Mouse (Mus musculus) kidney, adult 18-20 months (tissue): ENCODE results near the gene Nr4a3.

ENCODE experiments used
- DNase-seq: peaks from one replicate; pipeline ENCODE4 v3.0.0; 2021

Gene Nr4a3

DNA sequence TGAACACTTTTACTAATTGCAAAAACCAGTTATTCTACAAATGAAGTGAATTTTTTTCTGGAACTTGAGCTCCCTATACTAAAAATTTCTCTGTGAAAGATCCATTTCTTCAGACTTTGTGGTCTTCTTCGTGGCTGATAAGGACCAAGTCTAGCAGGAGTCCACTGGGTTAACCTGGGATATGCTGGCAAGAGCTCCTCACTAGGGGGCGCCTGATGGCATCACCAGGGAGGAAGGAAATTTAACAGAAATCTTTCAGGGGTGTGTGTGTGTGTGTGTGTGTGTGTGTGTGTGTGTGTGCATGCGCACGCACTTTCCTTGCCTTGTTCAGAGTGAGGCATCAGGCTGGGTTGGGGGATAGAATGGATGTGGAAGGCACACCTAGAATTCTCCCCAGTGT lies 71.2 kb downstream of the Nr4a3 start:
- DNase-seq, result peak; percentile 43

DNA sequence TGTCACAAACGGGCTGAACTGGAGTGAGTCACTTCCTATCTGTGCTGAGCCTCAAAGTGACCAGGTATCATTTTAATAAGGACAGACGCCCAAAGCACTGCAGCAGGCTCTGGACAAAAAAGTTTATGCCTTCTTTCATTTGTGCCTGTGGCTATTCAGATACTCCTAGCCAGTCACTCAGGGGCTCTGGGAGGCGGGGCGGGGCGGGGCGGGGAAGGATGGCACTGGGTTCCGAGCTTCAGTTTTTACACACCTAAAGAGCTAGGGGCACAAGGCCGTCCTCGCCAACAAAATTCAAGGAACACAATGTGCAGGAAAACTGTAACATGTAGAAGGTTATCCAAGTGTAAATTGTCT lies 79.4 kb downstream of the Nr4a3 start:
- DNase-seq, result no peak

DNA sequence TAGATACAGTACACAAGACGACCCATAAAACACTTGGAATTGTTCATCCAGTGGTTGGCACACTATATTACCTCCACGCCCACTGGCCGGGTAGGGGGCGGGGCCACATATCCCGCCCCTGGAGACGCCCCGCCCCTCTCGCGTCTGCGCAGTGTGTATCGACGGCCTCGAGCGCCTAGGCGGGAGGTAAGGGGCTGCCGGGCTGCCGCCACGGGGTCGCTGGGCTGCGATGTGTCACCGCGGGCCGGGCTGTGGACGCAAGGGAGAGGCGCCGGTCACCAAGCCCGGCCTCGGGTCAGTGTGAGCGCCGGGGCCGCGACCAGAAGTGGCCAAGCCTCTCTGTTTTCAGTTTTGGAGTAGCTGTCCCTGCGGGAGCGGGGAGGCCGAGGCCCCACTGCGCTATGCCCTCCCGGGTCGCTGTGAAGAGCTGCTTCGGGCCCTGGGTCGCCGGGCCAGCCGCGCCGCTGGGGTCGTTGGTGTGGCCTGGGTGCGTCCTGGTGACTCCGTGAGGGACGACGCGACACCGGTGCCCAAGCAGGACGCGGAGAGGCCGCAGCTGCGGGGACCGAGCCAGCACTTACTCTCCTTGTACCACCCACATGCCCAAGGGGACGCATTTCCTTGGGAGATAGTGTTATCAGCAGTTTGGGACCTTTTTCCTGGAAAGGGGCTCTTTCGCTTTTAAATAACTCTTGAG lies 80.0 kb downstream of the Nr4a3 start, which contains the start of gene Stx17:
TSS of gene Stx17 (plus strand) at position 143 of the 697 bp plus-strand sequence.
- peak; percentile 93 for DNase-seq

GRCm38 (mm10) chr4:48130314-48130713 lies 85.4 kb downstream of the Nr4a3 start:
- no peak for DNase-seq

GRCm38 (mm10) chr4:48131606-48132005 lies 86.7 kb downstream of the Nr4a3 start:
- DNase-seq, result no peak

DNA sequence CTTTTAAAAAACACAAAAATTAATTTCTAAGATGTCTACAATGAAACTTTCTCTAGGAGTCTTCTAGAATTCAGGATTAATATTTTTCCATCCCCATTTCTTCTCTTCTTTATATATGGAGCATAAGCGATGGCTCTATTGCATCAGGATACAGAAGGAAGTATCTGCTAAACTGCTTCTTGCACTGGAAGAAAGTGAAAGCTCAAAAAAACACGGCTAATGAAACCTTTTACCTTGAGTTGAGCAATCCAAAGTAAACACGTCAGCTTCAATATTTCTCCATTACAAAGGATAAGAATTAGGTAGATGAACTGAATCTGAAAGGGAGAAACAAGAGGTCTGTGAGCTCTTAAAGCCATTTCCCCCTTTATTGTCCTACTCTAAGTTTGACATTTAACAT lies 87.8 kb downstream of the Nr4a3 start:
- no peak for DNase-seq
